Mouse (Mus musculus): ENCODE data around the gene Cd3g.

DNA sequence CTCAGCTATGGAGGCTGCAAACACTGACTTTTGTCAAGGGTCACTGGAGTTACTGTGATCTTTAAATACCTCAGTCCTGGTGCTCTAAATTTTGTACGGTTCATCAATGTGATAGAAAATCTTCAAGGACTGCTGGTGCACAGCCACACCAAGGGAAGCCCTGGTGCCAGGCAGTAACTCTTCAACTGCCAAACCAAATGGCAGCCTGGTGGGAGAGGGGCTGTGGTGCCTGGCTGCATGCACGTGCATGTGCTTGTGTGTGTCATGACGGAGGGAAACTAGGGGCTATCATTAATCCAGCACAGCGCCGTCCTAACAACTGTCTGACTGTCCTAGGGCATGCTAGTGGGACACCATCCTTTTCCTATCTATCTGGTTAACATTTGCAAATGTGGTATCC, 19.5 kb upstream of the Cd3g start:
- TF ChIP-seq GATA1 (IDR thresholded peaks at IDR 0.05; ENCODE audit: borderline replicate concordance, low read length): no peak
- no peak for TF ChIP-seq FLI1 (IDR thresholded peaks at IDR 0.05; ENCODE audit: low read length)

Data from megakaryocyte, embryonic 14.5 days (primary cell).